Mouse (Mus musculus) spleen, postnatal 14 days (tissue): ENCODE measurements around the gene Rnf111.

Experiments
- DNase-seq, 2 experiments: peaks; one replicate each; pipeline ENCODE4 v3.0.0; 2021 to 2022; ENCODE audit warnings: low spot score in 2 of 2

The Rnf111 gene

DNA sequence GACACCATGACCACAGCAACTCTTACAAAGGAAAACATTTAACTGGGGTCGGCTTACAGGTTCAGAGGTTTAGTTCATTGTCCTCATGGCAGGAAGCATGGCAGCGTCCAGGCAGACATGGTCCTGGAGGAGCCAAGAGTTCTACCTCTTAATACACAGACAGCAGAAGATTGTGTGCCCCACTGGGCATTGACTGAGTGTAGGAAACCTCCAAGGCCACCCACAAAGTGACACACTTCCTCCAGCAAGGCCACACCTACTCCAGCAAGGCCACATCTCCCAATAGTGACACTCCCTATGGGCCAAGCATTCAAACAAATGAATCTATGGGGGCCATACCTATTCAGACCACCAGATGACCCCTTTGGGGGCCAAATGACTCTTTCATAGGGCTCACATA lies 107.4 kb downstream of the Rnf111 start:
- DNase-seq = no peak

DNA sequence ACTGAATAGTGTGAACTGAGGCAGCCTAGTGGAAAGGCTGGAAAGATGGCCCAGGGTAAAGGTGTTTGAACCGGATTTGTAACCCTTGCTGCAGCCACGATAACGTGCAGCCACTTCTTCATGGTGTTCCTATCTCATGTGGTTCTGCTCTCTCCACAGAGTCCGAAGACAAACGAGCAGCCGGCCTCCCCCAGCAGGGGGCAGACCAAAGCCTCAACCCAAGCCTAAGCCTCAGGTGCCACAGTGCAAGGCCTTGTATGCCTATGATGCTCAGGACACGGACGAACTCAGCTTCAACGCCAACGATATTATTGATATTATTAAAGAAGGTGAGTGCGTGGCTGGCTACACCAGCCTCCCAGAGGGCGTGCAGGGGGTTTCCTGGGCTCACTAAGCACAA lies 107.9 kb downstream of the Rnf111 start:
- no peak for DNase-seq

DNA sequence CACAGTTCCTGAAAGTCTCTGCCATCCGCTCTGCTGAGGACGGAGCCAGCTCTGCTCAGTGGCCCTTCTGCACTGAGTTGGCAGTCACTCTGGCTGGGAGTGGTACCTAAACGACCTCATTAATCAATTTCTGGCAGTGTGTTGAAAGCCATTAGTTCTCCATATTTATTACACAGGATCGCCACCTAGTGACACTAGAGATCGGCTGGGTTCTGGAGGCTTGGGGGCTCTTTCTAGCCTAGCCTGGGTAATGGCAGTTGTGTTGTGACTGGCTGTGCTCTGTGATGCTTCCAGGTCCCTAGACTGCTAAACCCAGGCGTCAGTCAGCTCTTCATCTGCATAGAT lies 111.0 kb downstream of the Rnf111 start:
- DNase-seq = no peak

DNA sequence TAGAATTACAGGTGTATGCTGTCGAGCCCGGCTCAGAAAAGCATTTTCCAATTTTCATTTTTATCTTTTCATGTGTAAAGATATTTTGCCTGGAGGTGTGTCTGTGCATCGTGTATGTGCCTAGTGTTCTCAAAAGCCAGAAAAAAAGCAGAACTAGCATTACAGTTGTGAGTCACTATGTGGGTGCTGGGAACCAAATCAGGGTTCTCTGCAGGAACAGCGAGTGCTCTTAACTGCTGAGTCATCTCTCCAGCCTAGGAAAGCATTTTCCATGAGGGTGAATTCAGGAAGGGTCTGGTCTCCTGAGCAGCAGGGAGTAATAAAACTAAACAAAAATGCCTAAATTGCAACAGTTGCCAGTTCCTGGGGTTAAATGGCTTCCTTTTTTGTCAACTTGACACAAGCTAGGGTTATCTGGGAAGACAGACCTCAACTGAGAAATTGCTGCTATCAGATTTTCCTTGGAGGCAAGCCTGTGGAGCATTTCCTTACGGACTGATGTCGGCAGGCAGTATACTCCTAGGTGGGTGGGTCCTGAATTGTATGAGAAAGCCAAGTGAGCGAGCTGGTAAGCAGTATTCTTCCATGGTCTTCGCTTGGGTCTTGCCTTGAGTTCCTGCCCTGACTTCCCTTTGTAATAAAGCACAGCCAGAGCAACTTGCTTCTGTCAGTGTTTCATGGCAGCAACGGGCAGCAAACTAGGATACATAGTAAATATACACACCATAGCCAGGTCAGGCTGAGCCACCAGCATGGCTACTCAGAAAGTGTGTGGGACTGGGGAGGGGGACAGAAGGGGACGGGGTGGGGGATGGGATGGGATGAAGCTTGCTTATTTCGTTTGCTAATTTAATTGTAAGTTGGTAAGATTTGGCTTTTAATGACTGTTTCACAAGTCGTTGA lies 111.6 kb downstream of the Rnf111 start:
- no peak for DNase-seq

DNA sequence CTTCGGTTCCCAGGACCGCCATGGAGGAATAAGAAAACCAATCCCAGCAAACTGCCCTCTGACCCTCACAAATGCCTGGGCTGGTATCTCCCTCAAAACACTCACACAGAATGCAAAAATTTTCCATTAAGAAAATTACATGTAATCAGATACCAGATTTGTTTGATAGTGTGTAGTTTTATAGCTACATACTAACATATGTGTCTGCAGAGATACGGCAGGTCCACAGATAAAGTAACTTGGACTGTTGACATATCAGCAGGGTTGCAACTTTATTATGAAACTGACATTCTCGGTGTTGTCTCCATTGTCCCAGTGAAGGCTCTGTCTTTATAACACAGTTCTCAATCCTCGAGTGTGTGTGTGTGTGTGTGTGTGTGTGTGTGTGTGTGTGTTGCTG lies 112.5 kb downstream of the Rnf111 start:
- no peak for DNase-seq

DNA sequence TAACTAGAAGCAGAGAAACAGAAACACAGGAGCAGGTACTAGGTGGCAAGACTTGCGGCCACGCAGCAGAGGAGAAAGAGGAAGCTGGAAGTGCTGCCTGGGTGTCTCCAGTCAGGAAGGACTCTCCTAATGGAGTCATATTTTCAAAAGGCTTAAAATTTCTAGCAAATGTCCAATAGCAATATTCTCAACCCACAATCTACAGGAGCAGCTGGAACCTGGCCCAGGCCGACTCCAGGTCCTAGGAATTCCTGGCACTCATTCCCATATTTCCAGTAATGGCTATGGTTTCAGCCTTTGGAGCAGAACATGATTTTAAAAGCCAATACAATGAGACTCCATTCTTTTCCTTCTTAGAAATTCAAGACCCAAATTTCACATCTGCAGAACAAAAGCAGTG lies 114.0 kb downstream of the Rnf111 start:
- DNase-seq = no peak

DNA sequence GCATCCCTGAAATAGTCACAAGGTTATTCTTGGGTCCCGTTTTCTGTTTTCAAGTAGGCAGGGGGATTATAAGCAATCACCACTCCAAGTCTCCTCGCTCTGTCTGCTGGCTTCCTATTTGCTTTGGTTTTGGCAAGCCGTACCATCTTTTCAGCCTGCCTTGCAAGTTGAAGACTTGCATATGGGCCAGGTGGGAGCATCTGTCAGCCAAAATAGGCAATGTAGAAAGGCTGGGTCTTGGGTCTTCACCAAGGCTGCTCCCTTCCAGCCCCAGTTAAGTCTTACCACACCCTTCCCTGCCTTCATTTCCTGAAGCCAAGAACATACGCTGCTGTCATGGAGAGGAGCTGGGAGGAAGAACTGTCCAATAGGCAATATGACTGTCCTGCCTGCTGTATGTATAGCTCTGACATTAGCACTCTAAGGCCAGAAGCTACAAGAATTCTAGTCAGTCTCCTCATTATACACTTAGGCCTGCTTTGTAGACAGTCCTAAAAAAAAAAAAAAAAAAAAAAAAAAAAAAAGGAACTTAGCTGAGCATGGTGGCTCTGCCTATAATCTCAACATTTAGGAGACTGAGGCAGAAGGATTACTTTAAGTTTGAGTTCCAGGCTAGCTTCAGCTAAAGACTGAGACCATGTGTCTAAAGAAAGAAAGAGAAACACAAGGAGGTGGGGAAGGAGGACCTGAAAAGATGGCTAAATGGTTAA lies 116.0 kb downstream of the Rnf111 start:
- no peak for DNase-seq

DNA sequence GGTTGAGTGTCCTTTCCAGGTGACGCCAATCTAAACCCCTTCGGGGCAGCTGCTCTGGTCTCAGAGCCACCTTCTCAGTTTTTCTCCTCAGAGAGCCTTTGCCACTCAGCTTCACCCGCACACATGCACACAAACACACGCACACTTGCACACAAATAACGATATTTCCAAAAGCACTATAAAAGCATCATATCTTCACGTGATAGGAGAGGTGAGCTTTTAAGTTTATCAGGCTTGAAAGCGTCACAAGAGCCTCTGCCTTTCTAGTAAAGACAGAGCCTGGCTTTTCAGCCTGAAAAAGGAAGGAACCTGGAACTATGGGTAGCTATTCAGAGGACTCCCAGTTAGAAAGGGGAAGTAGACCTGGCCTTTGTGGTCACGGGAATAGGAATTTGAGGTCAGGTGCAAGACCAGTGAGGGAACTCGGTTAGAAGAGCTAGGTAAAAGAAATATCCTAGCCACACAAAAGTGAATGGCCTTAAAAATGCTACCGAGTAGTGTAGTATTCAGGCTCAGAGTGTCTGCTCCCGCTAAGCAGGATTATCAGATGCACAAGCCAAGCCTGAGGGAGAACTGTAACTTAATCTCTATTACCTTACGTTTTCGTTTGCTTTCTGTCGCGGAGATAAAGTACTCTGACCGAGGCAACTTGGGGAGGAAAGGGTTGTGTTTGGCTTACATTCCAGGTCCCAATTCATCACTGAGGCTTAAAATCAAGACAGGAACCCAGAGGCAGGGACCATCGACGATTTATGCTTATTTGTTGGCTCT lies 118.4 kb downstream of the Rnf111 start:
- no peak for DNase-seq

DNA sequence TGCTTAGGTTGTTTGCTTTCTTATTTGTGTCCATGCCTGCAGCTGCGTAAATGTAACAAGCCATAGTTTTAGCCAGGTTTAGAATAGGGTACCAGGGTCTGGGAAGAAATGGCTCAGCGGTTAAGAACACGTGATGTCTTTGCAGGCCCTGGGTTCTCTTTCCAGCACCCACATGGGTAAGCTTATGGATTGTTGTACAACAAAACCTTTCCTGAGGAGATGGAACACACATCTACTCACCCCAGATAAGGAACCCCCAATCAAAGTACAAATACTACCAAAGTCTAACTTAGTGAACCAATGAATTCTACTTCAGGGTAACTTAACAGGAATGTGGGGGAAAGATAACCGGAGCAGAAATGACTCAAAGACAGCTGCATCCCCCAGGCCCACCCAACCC lies 119.0 kb downstream of the Rnf111 start:
- no peak for DNase-seq

DNA sequence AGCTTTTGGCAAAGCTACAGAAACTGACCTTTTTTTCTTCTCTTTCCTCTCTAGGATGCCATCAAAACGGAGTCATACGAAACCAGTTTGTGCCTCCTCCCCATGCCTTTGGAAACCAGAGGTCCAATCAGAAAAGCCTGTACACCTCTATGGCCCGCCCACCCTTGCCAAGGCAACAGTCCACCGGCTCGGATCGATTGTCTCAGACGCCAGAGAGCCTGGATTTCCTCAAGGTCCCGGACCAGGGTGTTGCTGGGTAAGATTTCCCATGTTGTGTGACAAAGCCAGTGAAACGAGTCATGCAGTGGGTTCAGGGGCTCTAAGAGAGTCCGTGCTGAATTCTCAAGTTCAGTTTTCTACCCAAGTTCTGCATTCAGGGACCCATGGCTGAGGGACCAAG lies 119.8 kb downstream of the Rnf111 start:
- no peak for DNase-seq

DNA sequence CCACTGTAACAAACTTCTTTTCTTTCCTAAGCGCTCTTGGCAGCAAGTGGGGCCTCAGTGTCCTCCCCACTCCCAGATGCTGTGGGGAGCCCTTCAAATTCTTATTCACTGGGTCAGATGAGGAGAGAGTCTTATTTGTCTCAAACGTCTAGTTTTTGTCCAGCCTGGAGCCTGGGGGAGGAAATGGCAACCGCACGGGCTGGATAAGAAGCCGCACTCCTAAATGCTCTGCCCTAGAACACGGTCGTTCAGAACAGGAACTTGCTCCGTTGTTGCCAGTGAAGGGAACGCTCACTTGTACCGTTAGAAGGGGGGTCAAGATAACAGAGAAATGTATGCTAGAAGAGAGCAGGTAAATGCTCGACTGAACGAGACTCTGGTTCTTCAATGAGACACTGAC lies 121.4 kb downstream of the Rnf111 start:
- DNase-seq = no peak

DNA sequence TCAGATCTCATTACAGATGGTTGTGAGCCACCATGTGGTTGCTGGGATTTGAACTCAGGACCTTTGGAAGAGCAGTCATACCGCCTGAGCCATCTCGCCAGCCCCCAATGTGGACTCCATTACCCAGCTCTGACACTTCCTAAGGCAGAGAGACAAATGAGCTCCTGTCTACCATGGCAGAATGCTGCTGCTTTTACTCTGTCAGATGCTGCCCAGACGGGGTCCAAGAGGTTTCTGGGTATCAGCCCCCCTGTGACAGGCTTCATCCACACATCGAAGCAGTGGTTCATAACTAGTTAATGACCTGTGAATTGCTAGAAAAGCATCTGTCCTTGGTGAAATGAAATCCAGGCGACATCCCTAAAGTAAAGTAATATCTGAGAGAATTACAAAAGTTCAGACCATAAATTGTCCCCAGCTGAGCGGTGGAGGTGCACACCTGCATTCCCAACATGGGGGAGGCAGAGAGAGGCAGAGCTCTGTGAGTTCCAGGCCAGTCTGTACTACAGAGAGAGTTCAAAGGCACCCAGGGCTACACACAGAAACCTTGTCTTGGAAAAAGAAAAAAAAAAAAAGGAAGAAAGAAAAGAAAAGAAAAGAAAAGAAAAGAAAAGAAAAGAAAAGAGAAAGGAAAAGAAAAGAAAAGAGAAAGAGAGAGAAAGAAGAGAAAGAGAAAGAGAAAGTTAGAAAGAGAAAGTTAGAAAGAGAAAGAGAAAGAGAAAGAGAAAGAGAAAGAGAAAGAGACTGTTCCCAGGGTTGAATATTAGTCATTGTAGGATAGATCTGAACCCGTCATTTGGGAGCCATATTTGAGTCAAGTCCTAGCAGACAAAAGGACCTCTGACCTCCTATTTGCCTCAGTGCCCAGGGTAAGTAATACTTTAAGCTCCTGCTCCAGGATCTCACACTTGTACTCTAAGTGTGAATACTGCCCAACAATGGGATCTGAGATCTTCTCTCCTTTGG lies 123.7 kb downstream of the Rnf111 start:
- no peak for DNase-seq
